Mouse (Mus musculus) cerebellum, postnatal 14 days (tissue): Measurements from ENCODE around the gene Creb3l1.

Source experiments
- DNase-seq, 2 experiments: peaks; one replicate each; pipeline ENCODE4 v3.0.0; 2021; ENCODE audit warnings: mixed read lengths in 2 of 2

The Creb3l1 gene

DNA sequence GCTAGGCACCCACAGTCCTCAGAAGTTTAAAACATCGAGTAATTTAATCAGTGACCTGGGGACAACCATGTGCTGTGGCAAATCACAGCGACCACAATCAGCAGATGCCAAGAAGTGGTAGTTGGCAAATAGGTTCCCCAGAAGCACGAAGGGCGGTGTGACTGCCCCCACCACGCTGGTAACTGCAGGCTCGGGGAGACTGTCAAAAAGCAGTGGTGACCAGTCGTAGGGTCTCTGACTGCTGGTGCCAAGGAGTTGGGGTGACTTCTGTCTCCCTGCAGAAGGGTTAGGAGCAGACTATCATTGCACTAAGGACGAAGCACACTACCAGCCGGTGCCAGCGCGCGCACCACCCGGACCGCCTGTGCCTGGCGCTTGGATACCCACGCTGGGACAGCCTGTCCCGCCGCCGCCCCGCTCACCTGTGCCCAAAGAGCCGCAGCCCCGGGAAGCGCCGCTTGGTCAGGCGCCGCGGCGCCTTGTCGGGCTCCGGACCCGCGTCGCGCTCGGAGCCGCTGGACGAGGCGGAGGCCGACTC lies 61.4 kb downstream of the Creb3l1 start:
- DNase-seq = peak; percentile 67 to 72

DNA sequence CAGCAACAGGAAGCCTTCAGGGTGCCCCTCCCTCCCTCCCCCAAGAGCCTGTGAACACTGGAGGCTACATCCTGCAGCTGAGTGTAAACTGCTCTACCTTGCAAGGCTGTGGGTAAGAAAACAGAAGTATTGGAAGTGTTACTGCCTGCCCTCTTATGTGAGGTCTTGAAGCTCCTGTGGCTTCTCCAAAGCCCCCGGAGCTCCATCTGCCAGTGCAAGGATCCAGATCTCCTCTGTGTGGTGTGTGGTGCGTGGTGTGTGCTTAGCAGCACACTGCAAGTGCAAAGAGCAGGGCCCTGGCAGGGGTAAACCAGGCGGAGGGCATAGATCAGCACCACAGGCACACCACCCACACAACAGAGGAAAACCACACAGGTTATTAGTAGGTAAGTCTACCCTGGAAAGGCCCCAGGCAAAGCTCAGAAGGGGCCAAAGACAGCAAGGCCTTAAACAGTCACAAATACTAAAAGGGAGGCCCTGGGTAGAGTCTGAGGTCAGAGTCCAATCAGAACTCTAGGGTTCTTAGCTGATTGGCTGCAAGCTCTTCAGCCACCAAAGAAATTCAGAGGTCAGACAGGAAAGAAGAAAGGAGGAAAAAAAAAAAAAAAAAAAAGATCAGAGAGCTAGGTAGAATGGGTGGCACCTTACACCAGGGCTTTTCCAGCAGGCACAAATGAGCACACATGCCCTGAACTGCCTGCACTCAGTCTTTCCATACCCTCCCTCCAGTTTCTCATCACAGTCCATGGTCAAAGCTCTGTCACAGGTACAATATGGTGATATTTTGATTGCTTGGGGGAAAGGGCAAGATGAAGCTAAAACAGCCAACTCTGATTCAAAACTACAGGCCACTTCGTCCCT lies 62.2 kb downstream of the Creb3l1 start:
- DNase-seq = peak in 1 of 2 experiments; percentile 53

DNA sequence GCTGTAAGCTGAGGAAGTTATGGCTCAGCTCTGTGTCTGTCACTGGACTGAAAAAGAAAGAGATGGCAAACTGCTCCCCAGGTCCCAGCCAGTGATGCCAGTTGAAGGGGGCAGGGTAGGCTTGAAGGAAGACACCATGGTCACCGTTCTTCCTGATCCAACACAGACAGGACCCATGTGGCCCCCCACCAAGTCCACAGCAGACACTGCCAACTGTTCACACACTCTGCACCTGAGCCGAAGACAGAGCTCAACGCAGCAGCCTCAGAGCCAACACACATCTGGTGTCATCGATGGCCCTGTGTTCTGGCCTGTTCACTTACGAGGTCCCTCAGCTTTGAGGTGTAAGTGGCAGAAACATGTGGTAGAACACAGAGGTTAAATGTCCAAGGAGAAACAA lies 63.8 kb downstream of the Creb3l1 start:
- peak; percentile 55 to 56 for DNase-seq

DNA sequence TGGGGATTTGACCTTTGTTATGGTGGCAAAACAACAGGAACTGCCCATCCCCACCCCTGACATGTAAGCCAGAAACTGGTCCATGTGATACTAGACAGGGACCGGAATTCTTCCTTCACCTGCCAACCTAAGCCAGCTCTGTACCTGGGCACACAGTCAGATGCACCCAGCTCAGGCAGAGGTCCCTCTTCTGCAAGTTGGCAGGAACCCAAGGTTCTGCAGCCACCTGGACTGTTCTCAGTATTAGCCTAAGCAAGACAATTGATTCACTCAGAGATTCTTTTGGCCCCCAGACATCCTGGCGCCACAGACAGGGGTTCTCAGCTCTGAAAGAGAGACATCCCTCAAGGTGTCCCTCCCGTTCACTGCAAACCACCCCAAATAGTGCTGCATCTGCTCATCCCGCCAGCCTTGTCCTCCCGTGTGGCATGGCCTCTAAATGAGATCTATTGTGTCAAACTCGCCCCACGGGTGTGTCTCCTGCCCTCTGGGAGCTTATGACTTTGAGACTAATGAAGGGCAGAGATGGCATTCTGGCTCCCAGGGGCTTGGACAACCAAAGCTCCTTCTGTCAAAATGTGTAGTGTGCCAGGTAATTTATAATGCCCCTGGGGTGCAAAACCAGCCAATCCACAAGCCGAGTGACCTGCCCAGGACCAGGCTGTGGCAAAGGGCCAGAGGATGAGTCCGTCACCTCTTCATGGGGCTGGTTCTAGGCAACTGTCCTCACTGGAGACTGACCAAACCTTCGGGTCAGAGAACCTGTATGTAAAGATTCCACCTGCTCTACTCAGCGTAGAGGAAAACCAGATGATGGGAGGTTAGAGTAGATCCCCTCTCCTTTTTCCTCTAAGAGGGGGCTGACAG lies 64.5 kb downstream of the Creb3l1 start:
- peak; percentile 88 to 92 for DNase-seq

DNA sequence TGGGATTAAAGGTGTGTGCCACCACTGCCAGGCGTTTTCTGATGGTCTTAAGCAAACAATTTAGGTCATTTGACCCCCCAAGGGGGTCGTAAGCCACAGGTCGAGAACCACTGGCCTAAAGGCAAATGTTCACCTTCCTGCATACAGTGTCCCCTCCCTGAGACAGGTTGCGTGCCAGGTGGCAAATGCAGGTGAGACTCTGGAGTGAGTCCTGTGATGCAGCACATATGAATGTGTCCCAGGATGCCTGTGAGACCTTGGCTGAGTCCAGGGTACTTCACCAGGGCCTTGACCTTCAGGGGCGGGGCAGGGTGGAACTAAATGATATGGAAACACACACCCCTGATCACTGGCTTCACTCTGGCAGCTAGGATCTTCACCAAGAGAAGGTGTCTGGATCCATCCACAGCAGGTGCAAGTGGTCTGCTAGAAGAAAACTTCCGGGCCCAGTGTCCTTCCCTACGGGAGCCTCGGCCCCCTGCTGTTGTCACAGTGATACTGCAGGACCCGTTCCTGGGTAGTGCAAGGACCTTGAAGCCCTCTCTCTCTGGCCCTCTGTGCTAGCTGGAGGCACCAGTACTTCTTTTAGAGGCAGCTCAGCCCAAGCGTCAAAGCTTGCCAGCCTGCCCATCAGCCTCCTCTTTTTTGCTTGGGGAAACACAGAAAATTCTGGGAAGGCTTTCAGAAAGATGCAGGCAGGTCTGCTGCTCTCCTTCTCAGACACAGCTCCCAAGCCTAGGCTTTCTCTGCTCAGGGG lies 65.4 kb downstream of the Creb3l1 start:
- peak; percentile 65 to 79 for DNase-seq

DNA sequence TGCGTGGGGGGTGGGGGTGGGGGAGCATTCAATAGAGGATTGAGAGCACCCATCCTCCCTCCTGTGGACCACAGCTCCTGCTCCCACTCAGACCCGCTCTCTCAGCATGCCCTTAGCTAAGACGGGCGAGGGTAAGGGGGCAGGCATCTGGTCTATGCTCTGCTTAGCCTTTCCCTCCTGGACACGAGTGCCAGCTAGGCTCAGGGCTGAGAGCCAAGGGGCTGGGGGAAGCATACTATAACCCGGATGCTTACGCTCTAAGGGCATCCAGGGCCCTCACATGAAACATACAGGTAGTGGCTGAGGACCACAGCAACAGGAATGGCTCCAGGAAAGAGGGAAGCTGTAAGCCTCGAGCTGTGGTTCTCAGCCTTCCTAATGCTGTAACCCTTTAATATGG lies 66.3 kb downstream of the Creb3l1 start:
- DNase-seq = peak; percentile 39 to 64

DNA sequence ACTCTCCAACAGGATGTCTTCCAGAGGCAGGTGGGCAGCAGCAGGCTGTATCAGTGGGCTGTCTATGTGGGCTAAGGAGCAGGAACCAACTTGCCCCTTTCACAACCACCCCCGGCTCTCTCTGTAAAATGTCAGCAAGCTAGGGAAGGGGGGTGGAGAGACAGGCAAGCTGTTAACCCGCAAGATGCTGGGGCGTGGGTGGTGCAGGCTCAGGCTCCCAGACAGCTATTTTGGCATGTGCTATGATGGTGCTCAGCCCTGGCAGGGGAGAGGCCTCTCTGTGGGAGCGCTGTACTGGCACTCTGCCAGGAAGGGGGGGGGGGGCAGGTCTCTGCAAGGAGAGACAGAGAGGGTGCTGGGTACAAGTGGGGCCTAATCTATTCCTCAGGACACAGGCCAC lies 67.2 kb downstream of the Creb3l1 start:
- peak in 1 of 2 experiments; percentile 68 for DNase-seq

DNA sequence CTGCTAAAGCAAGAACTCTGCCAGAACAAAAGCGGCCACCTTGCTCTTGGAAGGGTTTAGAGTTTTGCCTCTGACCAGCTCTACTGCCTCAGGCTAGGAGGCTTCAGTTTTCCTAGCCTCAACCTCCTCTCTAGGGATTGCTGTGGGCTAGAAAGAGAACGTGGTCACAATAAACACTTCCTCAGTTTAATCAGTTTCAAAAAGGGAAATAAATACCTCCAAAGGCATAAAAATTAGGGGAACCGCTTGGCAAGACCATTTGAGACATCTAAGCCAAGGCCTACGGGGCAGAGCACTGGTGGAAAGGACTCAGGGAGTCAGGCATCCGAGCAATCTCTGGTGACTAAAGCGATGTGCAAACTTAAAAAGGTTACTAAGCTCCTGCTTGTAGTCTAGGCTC lies 68.4 kb downstream of the Creb3l1 start:
- no peak for DNase-seq

DNA sequence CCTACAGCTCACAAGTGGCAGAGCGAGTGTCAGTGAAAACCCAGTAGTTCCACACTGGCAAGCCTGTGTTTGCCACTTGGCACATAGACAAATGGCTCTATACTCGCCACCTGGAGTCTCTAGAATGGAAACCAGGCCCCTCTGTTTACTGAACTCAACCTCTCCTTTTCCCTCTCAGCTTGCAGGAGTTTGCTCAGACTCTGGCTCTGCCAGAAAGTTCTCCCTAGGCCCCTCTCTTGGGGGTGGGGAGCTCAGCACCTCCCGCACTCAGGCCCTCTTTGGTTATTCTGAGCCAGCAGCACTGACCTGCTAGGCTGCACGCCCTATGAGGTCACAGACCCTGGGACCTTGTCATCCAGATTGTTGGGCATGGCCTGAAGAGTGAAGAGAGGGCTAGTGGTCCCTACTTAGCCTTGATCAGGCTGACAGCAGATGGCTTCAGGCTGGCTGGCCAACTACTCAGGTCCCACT lies 69.1 kb downstream of the Creb3l1 start:
- DNase-seq = peak; percentile 54 to 75

DNA sequence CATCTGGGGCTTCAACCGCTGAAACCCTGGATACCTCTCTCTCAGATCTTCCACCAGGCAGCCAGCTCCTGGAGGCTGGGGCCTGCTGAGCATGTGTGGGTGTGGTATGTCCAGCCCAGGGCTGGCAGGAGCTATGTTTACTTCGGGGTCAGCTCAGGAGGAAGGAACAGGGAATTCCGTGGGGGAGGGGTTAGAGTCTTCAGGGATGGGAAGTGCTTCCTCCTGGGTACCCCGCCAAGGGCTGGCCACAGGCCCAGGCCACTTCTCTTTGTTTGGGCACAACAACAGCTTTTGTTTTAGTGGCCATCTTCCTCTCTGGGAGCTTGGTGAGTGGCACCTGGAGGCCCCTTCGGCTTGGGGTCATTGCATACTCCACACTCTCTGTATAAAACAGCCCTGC lies 70.5 kb downstream of the Creb3l1 start:
- DNase-seq = peak in 1 of 2 experiments; percentile 65

DNA sequence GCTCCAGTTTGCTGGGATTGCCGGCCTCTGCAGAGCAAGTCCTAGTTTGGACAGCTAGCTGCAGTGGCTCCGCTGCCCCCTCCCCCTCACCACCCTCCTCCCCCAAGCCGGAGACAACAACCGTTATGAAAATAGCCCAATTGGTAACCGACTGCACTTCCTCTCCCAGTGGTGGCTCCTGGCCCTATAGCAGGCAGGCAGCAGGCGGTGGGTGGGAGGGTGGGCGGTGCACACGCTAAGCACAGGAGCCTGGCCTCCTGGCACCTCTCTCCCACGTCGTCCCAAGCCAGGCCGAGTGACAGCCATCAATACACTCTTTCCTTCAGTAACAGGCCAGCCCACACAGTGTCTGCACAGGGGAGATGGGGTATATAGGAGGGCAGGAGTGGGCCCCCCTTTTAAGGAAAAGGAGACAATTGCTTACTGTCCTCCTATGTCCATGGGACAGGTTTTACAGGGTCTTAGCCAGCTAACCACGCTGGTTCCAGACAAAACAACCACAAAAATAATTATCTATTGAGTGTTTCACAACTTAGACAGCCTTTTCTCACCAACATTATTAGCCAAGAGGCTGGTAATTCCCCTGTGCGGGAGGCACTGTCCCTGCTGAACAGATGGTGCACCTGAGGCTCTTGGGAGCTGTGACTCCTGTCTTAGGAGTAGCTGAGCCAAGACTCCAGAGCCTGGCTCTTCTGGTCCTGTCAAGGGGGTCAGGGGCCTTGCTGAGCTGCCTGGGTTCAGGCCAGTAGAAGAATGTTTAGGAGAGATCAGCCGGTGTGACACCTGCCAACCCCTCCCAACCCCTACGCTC lies 73.8 kb downstream of the Creb3l1 start:
- DNase-seq = peak; percentile 77 to 87

DNA sequence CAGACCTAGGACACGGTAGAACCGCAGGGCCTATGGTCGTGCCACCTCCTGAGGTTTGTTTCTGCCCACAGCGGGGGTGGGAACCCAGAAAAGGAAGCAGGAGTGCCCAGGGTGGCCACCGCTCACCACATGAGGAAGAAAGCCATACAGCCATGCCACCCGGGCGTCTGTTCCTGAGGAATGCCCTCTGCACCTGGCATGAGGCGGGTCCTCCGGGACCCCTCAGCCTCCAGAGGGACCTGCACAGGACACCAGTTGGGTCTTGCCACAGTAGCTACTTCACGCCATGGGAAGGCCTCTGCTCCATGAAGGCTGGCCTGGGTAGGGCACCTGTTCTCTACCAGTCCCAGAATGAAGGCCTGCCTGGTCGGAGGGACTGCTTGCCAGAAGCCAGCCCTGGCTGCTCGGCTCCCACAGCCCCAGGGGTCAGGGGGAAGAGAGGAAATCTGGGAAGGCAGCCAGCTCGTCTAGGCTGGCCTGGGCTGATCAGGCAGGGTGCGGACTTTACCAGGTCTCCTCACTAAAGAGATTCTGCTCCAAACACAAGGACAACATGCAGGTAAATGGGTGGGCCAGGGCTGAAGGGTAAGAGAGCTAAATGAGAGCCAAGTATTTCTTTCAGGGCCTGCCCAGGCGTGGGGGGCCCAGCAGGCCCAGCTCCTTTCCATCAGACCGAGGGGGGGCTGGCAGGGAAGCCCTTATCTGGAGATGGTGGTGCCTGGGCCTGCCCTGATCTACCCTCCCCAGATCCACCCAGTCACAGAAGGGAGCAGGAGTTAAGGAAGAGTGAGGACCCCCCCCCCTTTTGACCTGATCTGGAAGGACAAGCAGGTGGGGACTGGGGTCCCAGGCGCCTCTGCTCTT lies 74.7 kb downstream of the Creb3l1 start:
- DNase-seq = peak; percentile 81 to 88

DNA sequence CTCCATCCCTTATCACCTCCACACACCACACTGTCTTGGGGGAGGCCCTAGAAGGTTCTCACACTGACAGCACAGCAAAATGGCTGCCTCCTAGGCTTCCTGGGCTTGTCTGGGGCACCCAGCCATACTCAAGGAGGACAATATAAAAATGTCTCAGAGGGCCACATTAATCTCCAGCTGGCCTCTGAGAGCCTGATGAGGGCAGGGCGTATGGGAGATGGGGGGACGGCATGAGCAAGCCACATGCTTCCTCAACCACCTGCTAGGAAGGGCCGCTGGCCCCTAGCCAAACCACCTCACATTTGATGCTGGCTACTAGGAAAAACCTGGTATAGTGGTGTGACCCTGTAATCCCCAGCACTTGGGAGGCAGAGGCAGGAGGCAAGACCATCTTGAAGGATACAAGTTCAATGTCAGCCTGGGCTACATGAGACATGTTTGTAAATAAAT lies 75.5 kb downstream of the Creb3l1 start:
- peak in 1 of 2 experiments; percentile 63 for DNase-seq

DNA sequence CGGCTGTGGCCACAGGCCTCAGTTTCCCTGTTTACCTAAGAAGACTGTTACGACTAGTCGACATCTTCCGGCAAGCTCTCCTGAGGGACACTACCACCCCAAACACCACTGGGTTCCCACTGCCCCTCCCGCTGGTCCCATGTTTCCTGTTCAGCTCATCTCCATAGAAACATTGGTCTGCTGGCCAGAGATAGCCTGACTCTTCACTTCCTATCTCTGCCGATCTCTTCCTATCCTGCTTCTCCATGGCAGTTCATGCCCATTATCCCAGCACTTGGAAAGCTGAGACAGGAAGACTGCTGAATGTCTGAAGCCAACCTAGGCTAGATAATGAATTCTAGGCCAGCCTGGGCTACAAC lies 76.2 kb downstream of the Creb3l1 start:
- no peak for DNase-seq

DNA sequence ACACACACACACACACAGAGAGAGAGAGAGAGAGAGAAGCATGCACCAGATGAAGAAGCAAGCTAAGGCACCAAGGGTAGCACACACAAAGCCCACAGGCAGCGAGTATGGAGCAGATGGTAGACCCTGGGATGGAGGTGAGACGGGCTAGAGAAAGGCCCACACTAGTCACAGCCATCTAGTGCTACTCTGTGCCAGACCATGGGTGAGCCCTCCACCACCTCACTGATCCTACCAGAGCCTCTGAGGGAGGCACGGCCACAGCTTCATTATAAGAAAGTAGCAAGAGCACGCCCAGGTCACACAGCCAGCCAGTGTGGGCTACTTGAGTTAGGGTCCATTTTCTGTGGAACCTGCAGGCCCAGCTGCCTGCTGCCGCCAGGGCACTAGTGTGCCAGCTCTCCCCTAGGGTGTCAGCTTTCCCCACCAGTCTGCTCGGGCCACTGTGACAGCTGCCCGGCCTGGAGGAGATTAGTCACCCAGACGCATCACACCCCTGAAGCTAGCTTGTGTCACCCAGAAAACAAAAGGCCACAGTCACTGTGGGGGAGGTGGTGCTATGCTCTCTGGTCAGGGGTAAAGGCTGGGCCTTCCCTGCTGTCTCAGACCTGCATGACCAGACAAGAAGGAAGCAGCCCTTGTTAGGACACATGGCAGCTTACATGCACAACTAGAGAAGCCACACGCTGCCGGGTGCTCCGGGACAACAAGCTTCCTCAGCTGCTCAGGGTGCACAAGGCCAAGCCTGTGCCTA lies 76.7 kb downstream of the Creb3l1 start:
- DNase-seq = peak; percentile 61 to 66

DNA sequence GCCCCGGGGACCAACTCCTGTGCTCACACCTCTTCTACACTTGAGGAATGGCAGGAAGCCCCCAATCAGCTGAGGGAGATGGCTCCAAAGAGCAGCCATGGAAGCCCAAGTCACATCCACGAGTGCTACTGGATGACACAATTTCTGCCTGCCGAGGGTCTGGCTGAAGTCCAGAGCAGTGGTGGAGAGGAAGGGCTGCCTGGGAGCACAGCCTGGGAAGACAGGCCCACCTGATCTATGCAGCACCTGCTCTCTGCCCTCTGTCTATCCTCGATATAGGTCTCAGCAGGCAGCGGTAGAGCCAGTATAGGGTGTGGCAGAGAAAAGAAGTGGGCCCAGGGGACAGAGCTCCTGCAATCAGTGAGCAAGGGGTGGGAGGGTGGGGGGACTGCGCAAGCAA lies 77.5 kb downstream of the Creb3l1 start:
- DNase-seq = peak; percentile 75 to 80

DNA sequence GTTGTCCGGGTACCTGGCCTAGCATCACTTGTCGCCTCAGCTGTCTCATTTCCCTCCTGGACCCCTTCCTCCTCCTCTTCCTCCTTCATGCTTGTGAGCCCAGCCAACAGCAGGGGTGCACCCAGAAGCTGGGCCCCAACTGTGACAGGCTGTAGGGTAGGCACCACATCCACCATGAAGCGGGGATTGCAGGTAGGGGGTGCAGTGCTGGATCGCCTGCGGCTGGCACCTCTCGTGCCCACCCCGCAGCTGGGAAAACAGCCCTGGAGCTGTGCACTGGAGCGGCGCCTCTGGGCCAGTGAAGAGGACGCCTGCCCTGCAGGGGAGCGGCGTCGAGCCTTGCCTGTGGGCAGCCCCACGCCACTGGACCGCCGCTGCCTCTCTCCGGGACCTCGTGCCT lies 78.8 kb downstream of the Creb3l1 start, which contains the start of gene Gm9821:
TSS of gene Gm9821 (plus strand) at position 221 of the 400 bp plus-strand sequence.
- no peak for DNase-seq

DNA sequence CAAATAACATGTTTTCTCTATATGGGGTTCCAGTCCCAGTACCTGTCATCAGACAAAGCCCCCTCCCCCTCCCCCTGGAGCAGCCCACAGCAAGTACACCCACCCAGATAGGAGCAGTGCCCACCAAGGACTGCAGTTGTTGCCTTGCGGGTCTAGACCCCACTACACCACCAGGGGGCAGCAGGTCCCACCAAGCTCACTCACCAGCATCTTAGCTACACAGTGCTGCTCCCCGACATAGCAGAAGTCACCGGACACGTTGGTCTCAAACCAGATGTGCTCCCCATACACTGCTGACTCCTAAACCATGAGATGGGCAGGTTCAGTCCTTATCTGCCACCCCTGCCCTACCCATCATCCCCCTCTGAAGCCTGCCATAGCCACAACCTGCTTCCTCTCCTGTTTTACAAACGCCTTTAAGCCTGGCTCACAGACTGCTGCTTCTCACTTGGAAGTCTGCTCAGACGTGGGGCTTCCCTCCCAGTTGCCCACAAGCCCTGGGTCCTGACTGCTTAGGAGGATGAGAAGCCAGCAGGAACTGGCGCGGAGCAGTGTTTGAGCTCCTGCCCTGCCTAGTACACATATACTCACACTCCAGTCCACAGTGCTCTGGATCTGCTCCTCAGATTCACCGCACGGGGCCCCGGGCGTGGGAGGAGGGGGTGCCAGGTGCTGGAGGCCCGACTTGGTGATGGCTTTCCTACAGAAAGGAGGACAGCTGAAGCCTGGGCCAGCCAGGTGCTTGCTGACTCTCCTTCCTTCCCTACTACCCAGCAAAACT lies 79.9 kb downstream of the Creb3l1 start:
- peak; percentile 90 to 91 for DNase-seq

DNA sequence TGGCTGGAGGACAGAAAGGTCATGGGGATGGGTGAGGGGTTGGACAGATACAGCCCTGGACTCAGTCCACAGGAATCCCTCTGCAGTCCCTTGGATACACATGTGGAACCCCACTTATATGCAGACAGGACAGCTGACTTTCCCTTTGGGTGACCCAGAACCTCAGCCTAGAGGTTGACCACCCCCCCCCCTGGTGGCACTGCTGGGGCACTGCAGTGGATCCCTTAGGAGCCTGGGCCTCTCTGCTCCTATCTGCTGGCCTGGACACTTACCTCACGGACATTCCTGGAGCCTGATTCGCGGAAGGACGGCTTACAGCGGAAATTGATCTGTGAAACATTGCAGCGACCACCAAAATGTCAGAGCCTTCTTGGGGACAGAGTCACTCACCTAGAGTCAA lies 81.9 kb downstream of the Creb3l1 start:
- DNase-seq = peak in 1 of 2 experiments; percentile 44
